Mouse (Mus musculus) cortical plate, adult 2 months (tissue): Measurements from ENCODE around the gene Kctd14. TPM values are rescaled to one million over a fixed set of nuclear protein-coding genes. Genes with fewer than 3 reads are reported as not detected.
"Not testable (repeated sequence)": the region's sequence is repeated elsewhere in the genome, so short reads cannot be mapped to it uniquely, and the experiment has no call there.

ENCODE experiments used
- H3K27ac ChIP-seq: fragments of 200-500 bp; 2 replicates; pipeline ENCODE4 v1.5.1; 2012; ENCODE audit warnings: low read length, control low read depth, inconsistent platforms; ENCODE audit not compliant: insufficient read depth
- H3K4me1 ChIP-seq: fragments of 200-500 bp; 2 replicates; pipeline ENCODE4 v1.6.1; 2011; ENCODE audit warnings: low read length; ENCODE audit not compliant: control insufficient read depth, insufficient read depth
- H3K4me3 ChIP-seq: fragments of 200-500 bp; 2 replicates; pipeline ENCODE4 v1.5.1; 2011; ENCODE audit warnings: mild to moderate bottlenecking, low read length, control low read depth; ENCODE audit not compliant: insufficient read depth
- CTCF ChIP-seq: fragments of 200-500 bp; IDR thresholded peaks from 2 replicates; pipeline ENCODE4 v1.5.1; 2011; ENCODE audit warnings: mild to moderate bottlenecking, control low read depth, low read length; ENCODE audit not compliant: insufficient read depth; ENCODE audit errors: extremely low read depth
- POLR2A ChIP-seq: fragments of 200-500 bp; IDR thresholded peaks from 2 replicates; pipeline ENCODE4 v1.6.1; 2011; ENCODE audit warnings: mild to moderate bottlenecking, low read length, control low read depth; ENCODE audit not compliant: insufficient read depth; ENCODE audit errors: extremely low read depth
- polyA plus RNA-seq: library from polyadenylated mRNA; depleted of rRNA; stranded (reverse); fragments of >200 nt; gene quantifications from 2 replicates; pipeline ENCODE4 v1.2.3, GENCODE M21; 2012; rRNA removed

Gene Kctd14
- 3.9 and 4.0 TPM in 2 replicates for polyA plus RNA-seq

GRCm38 (mm10) chr7:97451023-97451422 lies at the start of gene Kctd14:
TSS of gene Kctd14 (plus strand) at chr7:97451323.
- not testable (repeated sequence) for H3K4me3 ChIP-seq, H3K27ac ChIP-seq, H3K4me1 ChIP-seq

- Histone ChIP-seq H3K4me1 (no peaks in the 10 kb centered on the region), H3K4me3 (no peak overlapping the region), H3K27ac (no peak overlapping the region)
- TF ChIP-seq POLR2A = no peak
- TF ChIP-seq CTCF = no peak
Measured at GRCm38 (mm10) chr7:97407145-97407544, 44.0 kb upstream of the Kctd14 start.

GRCm38 (mm10) chr7:97411106-97411505 lies 40.0 kb upstream of the Kctd14 start:
- Histone ChIP-seq H3K4me3 (no peak overlapping the region), H3K27ac (no peak overlapping the region), H3K4me1 (no peaks in the 10 kb centered on the region)
- no peak for TF ChIP-seq CTCF
- no peak for TF ChIP-seq POLR2A

GRCm38 (mm10) chr7:97411575-97411974 lies 39.5 kb upstream of the Kctd14 start:
- no peak overlapping the region for H3K27ac ChIP-seq
- TF ChIP-seq POLR2A (no peak), CTCF (0 out of 2 replicates have a peak, but pooled peaks have one; percentile 18)
- no peak overlapping the region for H3K4me3 ChIP-seq
- no peaks in the 10 kb centered on the region for H3K4me1 ChIP-seq

GRCm38 (mm10) chr7:97413981-97414380 lies 37.1 kb upstream of the Kctd14 start:
- H3K4me1 ChIP-seq = peaks cover 2% of the 10 kb centered on the region; the same call in 1 of the 2 replicates
- H3K27ac ChIP-seq = no peak overlapping the region
- TF ChIP-seq POLR2A (no peak), CTCF (no peak)

GRCm38 (mm10) chr7:97414426-97414825 lies 36.7 kb upstream of the Kctd14 start:
- H3K27ac ChIP-seq = no peak overlapping the region
- H3K4me1 ChIP-seq = peaks cover 2% of the 10 kb centered on the region; the same call in 1 of the 2 replicates
- TF ChIP-seq POLR2A (no peak), CTCF (no peak)
- no peak overlapping the region for H3K4me3 ChIP-seq

More at GRCm38 (mm10) chr7:97413981-97414380, 37.1 kb upstream of the Kctd14 start:
- no peak overlapping the region for H3K4me3 ChIP-seq

GRCm38 (mm10) chr7:97414915-97415687 lies 36.0 kb upstream of the Kctd14 start:
- TF ChIP-seq POLR2A (no peak), CTCF (no peak)
- peaks cover 2% of the 10 kb centered on the region; the same call in 1 of the 2 replicates for H3K4me1 ChIP-seq
- H3K27ac ChIP-seq = no peak overlapping the region
- H3K4me3 ChIP-seq = no peak overlapping the region

GRCm38 (mm10) chr7:97416473-97416872 lies 34.6 kb upstream of the Kctd14 start:
- peak overlapping the region; percentile 45 for H3K4me3 ChIP-seq

GRCm38 (mm10) chr7:97416906-97417777 lies 34.0 kb upstream of the Kctd14 start, which contains the start of gene Thrsp:
TSS of gene Thrsp (minus strand) at chr7:97417730.
- Histone ChIP-seq H3K4me1 (peaks cover 7% of the 10 kb centered on the region), H3K27ac (peak within 1 kb of the TSS; percentile 45), H3K4me3 (peak within 1 kb of the TSS; percentile 45)
- TF ChIP-seq POLR2A (peak; percentile 85), CTCF (no peak)

More at GRCm38 (mm10) chr7:97416473-97416872, 34.6 kb upstream of the Kctd14 start:
- Histone ChIP-seq H3K4me1 (peaks cover 7% of the 10 kb centered on the region), H3K27ac (no peak overlapping the region)
- no peak for TF ChIP-seq POLR2A
- TF ChIP-seq CTCF = no peak

GRCm38 (mm10) chr7:97418717-97419116 lies 32.4 kb upstream of the Kctd14 start:
- no peak for TF ChIP-seq POLR2A
- no peak for TF ChIP-seq CTCF
- H3K4me1 ChIP-seq = peaks cover 7% of the 10 kb centered on the region
- no peak overlapping the region for H3K27ac ChIP-seq
- H3K4me3 ChIP-seq = no peak overlapping the region
